Mouse (Mus musculus): ENCODE data around the gene Agbl4. TPM values are rescaled to one million over a fixed set of nuclear protein-coding genes. Genes with fewer than 3 reads are reported as not detected.

Gene Agbl4
- polyA plus RNA-seq, 1 experiment from 2014 or later: 0.97 TPM

DNA sequence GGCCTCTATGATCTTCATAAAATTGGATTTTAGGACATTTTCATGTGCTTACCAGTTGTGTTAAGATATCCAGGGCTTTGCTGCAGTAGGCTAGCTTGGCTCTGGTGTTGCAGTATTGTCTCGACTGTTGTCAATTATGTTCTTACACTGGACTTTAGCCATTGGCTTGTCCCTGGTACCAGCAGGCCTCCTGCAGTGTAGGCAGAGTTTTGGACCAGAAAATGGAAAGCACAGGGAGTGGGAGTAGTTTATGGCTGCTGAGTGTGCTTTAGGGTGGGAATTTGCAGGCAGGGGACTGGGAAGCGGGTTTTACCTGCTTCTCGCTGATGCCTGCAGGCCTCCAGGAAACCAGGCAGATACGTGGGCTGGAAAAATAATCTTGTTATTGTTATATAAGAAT, 132.3 kb downstream of the Agbl4 start:
- Histone ChIP-seq H3K9me3 (ENCODE audit: control insufficient read depth, low read length) (no peaks in the 10 kb centered on the region), H3K9ac (ENCODE audit: low read length) (no peak overlapping the region), H3K4me2 (ENCODE audit: low read depth, low read length) (no peak overlapping the region), H3K27ac (ENCODE audit: low read length) (no peak overlapping the region), H3K27me3 (ENCODE audit: control insufficient read depth, insufficient read depth, low read depth, low read length) (no peaks in the 10 kb centered on the region), H3K36me3 (ENCODE audit: control insufficient read depth, insufficient read depth, low read length) (no peaks in the 10 kb centered on the region), H3K4me3 (ENCODE audit: low read length) (no peak overlapping the region), H3K4me1 (replicated peaks; ENCODE audit: control insufficient read depth, insufficient read depth, low read length) (no peaks in the 10 kb centered on the region)
- ATAC-seq (ENCODE audit: low read depth): no peak
- 80% methylated on average over 4 of the region's 4 CpGs for WGBS

- H3K9ac ChIP-seq (ENCODE audit: low read length): no peak overlapping the region
- H3K4me2 ChIP-seq (ENCODE audit: low read depth, low read length): no peak overlapping the region
- no peaks in the 10 kb centered on the region for H3K36me3 ChIP-seq (ENCODE audit: control insufficient read depth, insufficient read depth, low read length)
- H3K27me3 ChIP-seq (ENCODE audit: control insufficient read depth, insufficient read depth, low read depth, low read length): no peaks in the 10 kb centered on the region
- no peak overlapping the region for H3K4me3 ChIP-seq (ENCODE audit: low read length)
- 42% methylated on average over 3 of the region's 3 CpGs for WGBS
- H3K4me1 ChIP-seq (replicated peaks; ENCODE audit: control insufficient read depth, insufficient read depth, low read length): no peaks in the 10 kb centered on the region
- ATAC-seq (ENCODE audit: low read depth): no peak
- H3K27ac ChIP-seq (ENCODE audit: low read length): no peak overlapping the region
- no peaks in the 10 kb centered on the region for H3K9me3 ChIP-seq (ENCODE audit: control insufficient read depth, low read length)
These were observed 151.8 kb downstream of the Agbl4 start for GRCm38 (mm10) chr4:110549223-110549622.

- Histone ChIP-seq H3K4me1 (replicated peaks; ENCODE audit: control insufficient read depth, insufficient read depth, low read length) (no peaks in the 10 kb centered on the region), H3K4me2 (ENCODE audit: low read depth, low read length) (no peak overlapping the region), H3K9me3 (ENCODE audit: control insufficient read depth, low read length) (no peaks in the 10 kb centered on the region), H3K27me3 (ENCODE audit: control insufficient read depth, insufficient read depth, low read depth, low read length) (no peaks in the 10 kb centered on the region), H3K27ac (ENCODE audit: low read length) (no peak overlapping the region), H3K36me3 (ENCODE audit: control insufficient read depth, insufficient read depth, low read length) (no peaks in the 10 kb centered on the region), H3K9ac (ENCODE audit: low read length) (no peak overlapping the region), H3K4me3 (ENCODE audit: low read length) (no peak overlapping the region)
- WGBS: 67% methylated on average over 4 of the region's 4 CpGs
- ATAC-seq (ENCODE audit: low read depth): no peak
These were observed 200.3 kb downstream of the Agbl4 start for GRCm38 (mm10) chr4:110597726-110598283.

DNA sequence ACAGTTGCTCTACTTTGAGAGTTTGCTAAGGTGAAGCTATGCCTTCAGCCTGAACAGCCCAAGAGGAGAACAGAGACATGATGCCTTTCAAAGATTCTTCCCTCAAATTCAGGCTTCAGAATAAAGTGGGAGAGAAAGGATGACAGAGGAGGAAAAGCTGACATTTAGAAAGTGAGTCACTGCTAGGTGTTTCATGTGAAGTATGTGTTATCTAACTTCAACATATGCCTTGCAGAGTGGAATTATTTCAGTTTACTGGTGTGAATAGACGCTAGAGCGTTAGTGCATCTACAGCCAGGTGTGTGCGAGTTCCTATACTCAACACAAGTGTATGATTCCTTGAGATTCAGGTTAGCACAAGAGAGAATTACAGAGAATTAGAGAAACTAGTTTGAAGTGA, 244.0 kb downstream of the Agbl4 start:
- WGBS: 88% methylated on average over 3 of the region's 3 CpGs
- Histone ChIP-seq H3K4me3 (ENCODE audit: low read length) (no peak overlapping the region), H3K4me1 (replicated peaks; ENCODE audit: control insufficient read depth, insufficient read depth, low read length) (no peaks in the 10 kb centered on the region), H3K36me3 (ENCODE audit: control insufficient read depth, insufficient read depth, low read length) (no peaks in the 10 kb centered on the region), H3K27me3 (ENCODE audit: control insufficient read depth, insufficient read depth, low read depth, low read length) (no peaks in the 10 kb centered on the region), H3K9me3 (ENCODE audit: control insufficient read depth, low read length) (no peaks in the 10 kb centered on the region), H3K27ac (ENCODE audit: low read length) (no peak overlapping the region), H3K9ac (ENCODE audit: low read length) (no peak overlapping the region), H3K4me2 (ENCODE audit: low read depth, low read length) (no peak overlapping the region)
- no peak for ATAC-seq (ENCODE audit: low read depth)

GRCm38 (mm10) chr4:110662940-110663339, 265.5 kb downstream of the Agbl4 start:
- Histone ChIP-seq H3K36me3 (ENCODE audit: control insufficient read depth, insufficient read depth, low read length) (no peaks in the 10 kb centered on the region), H3K27ac (ENCODE audit: low read length) (no peak overlapping the region), H3K4me2 (ENCODE audit: low read depth, low read length) (no peak overlapping the region), H3K9me3 (ENCODE audit: control insufficient read depth, low read length) (no peaks in the 10 kb centered on the region), H3K27me3 (ENCODE audit: control insufficient read depth, insufficient read depth, low read depth, low read length) (no peaks in the 10 kb centered on the region), H3K4me3 (ENCODE audit: low read length) (no peak overlapping the region), H3K9ac (ENCODE audit: low read length) (no peak overlapping the region), H3K4me1 (replicated peaks; ENCODE audit: control insufficient read depth, insufficient read depth, low read length) (no peaks in the 10 kb centered on the region)
- 87% methylated on average over 2 of the region's 2 CpGs for WGBS
- ATAC-seq (ENCODE audit: low read depth): no peak

GRCm38 (mm10) chr4:110674121-110674520, 276.7 kb downstream of the Agbl4 start:
- Histone ChIP-seq H3K27ac (ENCODE audit: low read length) (no peak overlapping the region), H3K4me2 (ENCODE audit: low read depth, low read length) (no peak overlapping the region), H3K4me1 (replicated peaks; ENCODE audit: control insufficient read depth, insufficient read depth, low read length) (no peaks in the 10 kb centered on the region), H3K4me3 (ENCODE audit: low read length) (no peak overlapping the region), H3K9ac (ENCODE audit: low read length) (no peak overlapping the region), H3K9me3 (ENCODE audit: control insufficient read depth, low read length) (no peaks in the 10 kb centered on the region), H3K27me3 (ENCODE audit: control insufficient read depth, insufficient read depth, low read depth, low read length) (no peaks in the 10 kb centered on the region), H3K36me3 (ENCODE audit: control insufficient read depth, insufficient read depth, low read length) (no peaks in the 10 kb centered on the region)
- WGBS: 58% methylated on average over 1 of the region's 1 CpGs
- no peak for ATAC-seq (ENCODE audit: low read depth)

DNA sequence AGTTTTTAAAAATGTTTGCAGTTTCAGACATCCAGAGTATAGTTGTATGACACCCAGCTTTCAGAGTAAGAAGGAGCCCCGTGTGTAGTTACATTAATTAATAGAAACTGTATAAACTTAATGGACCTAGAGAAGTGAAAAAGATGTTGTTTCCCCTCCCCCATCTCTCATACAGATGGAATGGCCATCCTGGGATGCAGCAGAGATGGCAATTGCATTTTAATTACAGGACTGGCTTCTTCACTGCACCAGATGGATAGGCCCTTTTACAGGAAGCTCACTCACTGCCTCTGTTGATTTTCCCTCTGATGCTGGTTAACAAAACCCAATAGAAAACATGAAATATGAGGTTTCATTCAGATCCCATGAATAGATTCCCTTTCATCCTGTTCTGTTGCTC, 337.7 kb downstream of the Agbl4 start:
- Histone ChIP-seq H3K4me2 (ENCODE audit: low read depth, low read length) (no peak overlapping the region), H3K9me3 (ENCODE audit: control insufficient read depth, low read length) (no peaks in the 10 kb centered on the region), H3K4me1 (replicated peaks; ENCODE audit: control insufficient read depth, insufficient read depth, low read length) (no peaks in the 10 kb centered on the region), H3K4me3 (ENCODE audit: low read length) (no peak overlapping the region), H3K27me3 (ENCODE audit: control insufficient read depth, insufficient read depth, low read depth, low read length) (no peaks in the 10 kb centered on the region), H3K9ac (ENCODE audit: low read length) (no peak overlapping the region), H3K27ac (ENCODE audit: low read length) (no peak overlapping the region), H3K36me3 (ENCODE audit: control insufficient read depth, insufficient read depth, low read length) (no peaks in the 10 kb centered on the region)
- WGBS: 77% methylated on average over 1 of the region's 1 CpGs
- ATAC-seq (ENCODE audit: low read depth): no peak

GRCm38 (mm10) chr4:110757941-110758340, 360.5 kb downstream of the Agbl4 start:
- H3K9me3 ChIP-seq (ENCODE audit: control insufficient read depth, low read length): no peaks in the 10 kb centered on the region
- H3K9ac ChIP-seq (ENCODE audit: low read length): no peak overlapping the region
- H3K27ac ChIP-seq (ENCODE audit: low read length): no peak overlapping the region
- H3K27me3 ChIP-seq (ENCODE audit: control insufficient read depth, insufficient read depth, low read depth, low read length): no peaks in the 10 kb centered on the region
- H3K4me1 ChIP-seq (replicated peaks; ENCODE audit: control insufficient read depth, insufficient read depth, low read length): no peaks in the 10 kb centered on the region
- WGBS: 61% methylated on average over 2 of the region's 2 CpGs
- H3K36me3 ChIP-seq (ENCODE audit: control insufficient read depth, insufficient read depth, low read length): no peaks in the 10 kb centered on the region
- no peak for ATAC-seq (ENCODE audit: low read depth)
- no peak overlapping the region for H3K4me2 ChIP-seq (ENCODE audit: low read depth, low read length)
- no peak overlapping the region for H3K4me3 ChIP-seq (ENCODE audit: low read length)

DNA sequence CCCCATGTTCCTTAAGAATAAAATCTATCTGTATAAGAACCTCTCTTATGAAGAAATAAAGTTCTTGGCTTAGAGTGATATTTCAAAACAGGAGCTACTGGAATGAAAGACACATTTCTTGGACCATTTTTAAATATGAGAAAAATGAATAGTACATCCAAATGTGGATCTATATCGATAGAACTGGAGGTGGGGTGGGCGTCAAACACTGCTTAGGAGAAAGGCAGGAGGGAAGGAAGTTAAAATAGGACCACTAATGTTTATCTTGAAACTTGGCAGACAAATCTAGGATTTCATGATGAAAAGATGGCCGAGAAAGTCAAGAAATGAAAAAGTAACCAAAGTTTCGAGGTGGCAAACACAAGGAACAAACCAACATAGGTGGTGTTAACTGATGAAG, 391.1 kb downstream of the Agbl4 start:
- no peak for ATAC-seq (ENCODE audit: low read depth)
- Histone ChIP-seq H3K4me3 (ENCODE audit: low read length) (no peak overlapping the region), H3K4me2 (ENCODE audit: low read depth, low read length) (no peak overlapping the region), H3K36me3 (ENCODE audit: control insufficient read depth, insufficient read depth, low read length) (no peaks in the 10 kb centered on the region), H3K9me3 (ENCODE audit: control insufficient read depth, low read length) (no peaks in the 10 kb centered on the region), H3K27ac (ENCODE audit: low read length) (no peak overlapping the region), H3K9ac (ENCODE audit: low read length) (no peak overlapping the region), H3K4me1 (replicated peaks; ENCODE audit: control insufficient read depth, insufficient read depth, low read length) (no peaks in the 10 kb centered on the region), H3K27me3 (ENCODE audit: control insufficient read depth, insufficient read depth, low read depth, low read length) (no peaks in the 10 kb centered on the region)
- WGBS: 70% methylated on average over 4 of the region's 4 CpGs

DNA sequence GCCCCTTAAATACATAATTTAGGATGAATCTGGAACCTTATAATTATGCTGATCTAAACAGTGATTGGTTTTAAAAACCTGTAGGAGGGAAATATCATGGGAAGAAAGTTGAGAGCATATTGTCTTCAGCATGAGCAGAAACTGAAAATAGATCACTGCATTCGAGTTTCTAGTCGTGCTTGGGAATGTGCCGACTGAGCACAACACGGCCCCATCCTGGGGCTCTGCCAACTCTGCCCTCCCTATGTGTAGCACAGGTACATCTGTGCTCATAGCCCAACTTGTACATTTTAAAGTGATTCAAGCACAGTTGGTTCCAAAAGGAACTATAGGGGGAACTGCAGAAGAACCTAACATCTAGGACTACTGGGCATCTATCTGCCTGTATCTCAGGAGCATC, 402.4 kb downstream of the Agbl4 start:
- Histone ChIP-seq H3K9ac (ENCODE audit: low read length) (no peak overlapping the region), H3K27ac (ENCODE audit: low read length) (no peak overlapping the region), H3K9me3 (ENCODE audit: control insufficient read depth, low read length) (no peaks in the 10 kb centered on the region), H3K4me1 (replicated peaks; ENCODE audit: control insufficient read depth, insufficient read depth, low read length) (no peaks in the 10 kb centered on the region), H3K4me2 (ENCODE audit: low read depth, low read length) (no peak overlapping the region), H3K36me3 (ENCODE audit: control insufficient read depth, insufficient read depth, low read length) (no peaks in the 10 kb centered on the region), H3K4me3 (ENCODE audit: low read length) (no peak overlapping the region), H3K27me3 (ENCODE audit: control insufficient read depth, insufficient read depth, low read depth, low read length) (no peaks in the 10 kb centered on the region)
- no peak for ATAC-seq (ENCODE audit: low read depth)
- WGBS: 67% methylated on average over 4 of the region's 4 CpGs

All from lung, embryonic 16.5 days (tissue).